Mouse (Mus musculus) spleen, postnatal 4 days (tissue): ENCODE measurements around the gene Notch1.

Experiments used
- DNase-seq, 2 experiments: peaks; one replicate each; pipeline ENCODE4 v3.0.0; 2022; ENCODE audit warnings: low spot score in 2 of 2

Notch1 gene

DNA sequence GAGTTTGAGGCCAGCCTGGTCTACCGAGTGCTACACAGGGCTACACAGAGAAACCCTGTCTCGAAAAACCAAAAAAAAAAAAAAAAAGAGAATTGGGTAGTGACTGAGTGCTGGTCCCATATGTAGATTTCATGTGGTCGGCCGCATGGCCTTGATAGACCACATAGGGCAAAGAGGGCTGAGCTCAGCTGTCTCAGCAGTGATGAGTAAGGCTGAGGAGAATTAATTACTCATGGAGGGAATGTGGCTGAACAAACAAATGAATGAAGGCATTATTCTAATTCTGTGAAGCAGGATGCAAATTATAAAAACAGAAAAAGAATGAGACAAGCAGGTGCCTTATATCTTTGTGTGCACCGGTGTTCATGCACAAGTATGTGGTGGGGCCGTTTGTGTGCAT lies 15.4 kb upstream of the Notch1 start:
- no peak for DNase-seq

DNA sequence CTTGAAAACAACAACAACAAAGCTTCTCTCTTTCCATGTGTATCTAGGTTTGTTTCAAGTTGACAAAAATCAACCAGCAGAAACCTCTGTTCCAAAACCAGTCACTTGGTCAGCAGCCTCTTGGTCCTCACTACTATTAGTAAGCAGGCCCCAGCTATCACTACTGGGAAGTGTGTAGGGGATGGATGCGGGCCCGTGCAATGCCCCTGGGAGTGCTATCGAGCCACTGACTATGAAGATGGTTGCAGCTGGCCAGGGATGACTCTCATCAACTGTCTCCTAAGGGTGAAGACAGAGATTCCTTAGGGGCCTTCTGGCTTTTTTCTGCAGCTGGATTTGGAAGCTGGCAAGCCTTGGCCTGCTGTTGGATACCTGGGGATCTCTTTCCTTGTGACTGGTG lies 13.4 kb upstream of the Notch1 start:
- DNase-seq, result no peak

DNA sequence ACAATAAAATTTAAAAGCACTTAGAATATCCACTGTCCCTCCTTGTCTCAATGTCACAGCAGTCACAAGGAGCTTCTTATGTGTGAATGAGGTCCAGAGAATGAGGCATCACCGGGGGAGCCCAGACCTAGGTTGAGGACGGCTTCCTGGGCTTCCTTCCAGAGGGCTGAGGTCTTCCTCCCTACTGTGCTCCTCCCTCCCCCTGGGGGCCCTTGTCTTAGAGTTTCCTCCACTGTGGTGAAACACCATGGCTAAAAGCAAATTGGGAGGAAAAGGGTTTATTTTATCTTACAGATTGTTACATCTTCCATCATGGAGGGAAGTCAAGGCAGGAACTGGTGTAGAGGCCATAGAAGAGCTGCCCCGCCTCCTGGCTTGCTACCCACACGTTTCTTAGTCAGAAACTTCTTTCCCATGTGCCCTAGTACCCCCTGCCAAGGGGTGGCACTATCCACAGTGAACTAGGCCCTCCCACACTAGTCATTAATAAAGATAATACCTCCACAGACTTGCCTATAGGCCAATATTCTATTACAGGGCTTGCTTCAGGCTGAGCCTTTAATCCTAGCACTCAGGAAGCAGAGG lies 12.8 kb upstream of the Notch1 start:
- DNase-seq, result no peak

DNA sequence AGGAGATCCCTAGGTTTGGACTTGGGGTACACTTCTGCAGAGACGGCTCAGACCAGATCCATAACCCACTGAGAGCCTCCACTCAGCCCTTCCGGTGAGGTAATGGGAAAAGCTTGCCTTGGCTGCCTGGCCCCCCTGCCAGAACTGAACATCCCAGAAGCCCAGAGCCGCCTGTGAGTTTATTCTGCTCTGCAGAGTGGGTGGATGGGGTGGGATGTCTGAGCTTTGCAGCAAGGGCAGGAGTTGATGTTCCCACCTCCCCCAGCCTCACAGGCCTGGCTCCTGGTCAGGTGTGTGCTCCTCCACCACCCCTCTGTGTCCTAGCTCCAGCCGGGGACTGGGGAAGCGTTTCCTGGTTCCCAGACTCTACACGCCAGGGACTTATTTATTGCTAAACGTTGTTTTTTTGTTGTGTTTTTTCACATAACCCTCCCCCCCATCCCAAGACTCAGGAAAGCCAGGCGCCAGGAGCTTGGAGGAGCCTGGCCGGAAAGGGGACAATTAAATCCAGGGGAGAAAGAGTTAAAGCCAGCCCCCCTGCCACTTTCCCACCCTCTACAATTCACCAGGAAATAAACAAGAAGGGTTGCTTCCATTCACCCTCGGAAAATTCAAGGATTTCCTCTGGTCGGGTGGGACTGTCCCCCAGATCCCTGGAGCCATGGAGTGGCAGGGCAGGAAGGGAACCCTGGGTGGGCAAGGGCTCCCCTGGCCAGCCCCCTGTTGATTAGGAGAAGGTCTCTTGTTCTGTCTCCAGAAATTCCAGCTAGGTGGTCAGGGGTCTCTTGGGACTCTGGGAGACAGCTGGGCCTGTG lies 10.2 kb upstream of the Notch1 start:
- DNase-seq, result no peak

DNA sequence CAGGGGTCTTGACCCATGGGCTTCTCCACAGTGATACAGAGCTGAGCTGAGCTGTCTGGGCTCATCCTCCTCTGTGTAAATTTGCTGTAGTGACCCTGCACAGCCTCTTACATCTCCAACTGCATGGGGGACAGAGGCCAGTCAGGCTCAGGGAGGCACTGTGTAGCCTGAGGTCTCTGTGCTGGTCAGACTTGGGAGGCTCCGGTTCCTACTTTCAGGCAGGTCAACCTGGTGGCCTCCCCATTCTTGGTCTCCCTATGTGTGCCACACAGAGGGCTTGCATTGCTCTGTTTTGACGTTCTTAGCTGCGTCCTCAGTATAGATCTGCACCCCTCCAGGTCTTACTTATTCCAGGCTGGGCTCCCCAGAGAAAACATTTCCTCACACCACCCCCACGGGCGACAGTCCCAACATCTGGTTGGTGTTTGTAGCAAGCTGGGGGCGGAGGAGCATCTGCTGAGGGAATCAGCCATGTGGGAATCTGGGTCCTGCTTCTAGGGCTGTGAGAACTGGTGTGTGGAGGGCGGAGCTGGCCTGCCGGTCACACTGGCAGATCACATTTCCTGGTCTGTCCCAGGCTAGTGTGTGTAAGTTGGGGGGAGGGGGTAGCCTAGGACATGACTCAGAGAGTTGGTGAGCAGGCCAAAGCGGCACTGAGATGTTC lies 9.0 kb upstream of the Notch1 start:
- no peak for DNase-seq

DNA sequence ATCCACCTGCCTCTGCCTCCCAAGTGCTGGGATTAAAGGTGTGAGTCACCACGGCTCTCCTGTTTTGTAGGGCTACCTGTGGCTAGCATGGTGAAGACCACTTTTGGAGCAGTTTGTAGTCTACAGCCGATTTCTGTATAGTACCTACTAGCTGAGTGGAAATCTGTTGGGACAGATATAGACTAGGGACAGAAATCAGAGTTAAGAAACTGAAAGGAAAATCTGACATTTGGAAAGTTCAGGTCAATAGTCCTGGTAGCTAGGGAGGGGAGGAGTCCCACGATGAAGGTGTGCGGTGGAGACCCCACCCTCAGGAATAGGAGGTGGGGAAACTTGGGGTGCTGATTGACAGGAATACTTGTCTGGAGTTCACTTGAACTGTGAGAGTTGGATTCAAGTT lies 5.9 kb upstream of the Notch1 start:
- no peak for DNase-seq

DNA sequence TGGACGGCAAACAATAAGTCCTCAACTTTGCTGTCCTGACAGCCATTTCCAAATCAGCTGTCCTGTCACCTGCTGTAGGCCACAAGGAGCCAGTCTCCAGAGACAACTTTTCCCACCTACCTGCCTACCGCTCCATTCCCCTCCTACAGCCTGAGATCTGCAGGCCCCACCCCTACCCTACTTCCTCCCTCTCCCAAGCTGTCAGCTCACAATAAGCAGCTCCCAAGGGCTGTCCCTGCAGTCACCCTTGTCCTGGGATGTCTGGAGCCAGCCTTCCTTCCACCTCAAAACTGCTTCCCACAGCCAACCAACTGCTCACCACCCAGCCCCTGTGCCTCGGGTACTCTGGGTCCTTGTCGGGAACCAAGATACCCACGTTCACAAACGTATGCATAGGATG lies 3.3 kb upstream of the Notch1 start:
- DNase-seq, result no peak

DNA sequence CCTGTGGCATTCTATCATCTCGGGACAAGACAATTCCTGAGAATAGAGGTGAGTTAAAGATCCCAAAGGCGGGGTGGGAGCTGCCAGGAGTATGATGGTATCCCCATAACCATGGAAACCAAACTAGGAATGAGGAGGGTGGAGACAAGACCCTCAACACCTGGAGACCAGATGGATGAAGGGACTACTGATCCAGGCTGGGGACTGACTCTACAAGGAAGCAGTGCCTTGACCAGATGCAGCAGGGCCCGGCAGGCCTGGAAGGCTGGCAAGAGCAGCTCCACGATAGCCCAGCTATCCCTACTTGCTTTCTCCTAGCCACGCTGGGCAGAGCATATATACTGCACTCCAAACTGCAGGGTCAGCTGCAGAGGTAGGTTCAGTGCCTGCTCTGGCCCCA lies 524 bp upstream of the Notch1 start:
- DNase-seq, result no peak

DNA sequence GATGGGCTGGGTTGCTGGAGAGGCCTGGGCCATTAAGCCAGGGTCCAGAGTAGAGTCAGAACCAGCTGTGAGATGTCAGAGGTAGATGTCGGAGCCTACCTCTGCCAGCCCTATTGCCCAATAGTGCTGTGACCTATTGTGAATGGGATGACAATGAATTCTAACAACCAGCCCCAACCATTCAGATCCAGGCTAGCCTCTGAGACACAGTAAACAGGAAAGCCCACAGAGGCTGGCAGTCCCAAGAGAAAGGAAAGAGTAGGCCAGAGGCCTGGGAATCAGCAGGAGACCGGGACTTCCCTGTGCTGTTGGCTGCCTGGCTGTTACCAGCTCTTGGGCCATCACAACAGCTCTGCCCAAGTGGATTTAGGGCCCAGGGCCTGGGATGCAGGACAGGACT lies 1.1 kb downstream of the Notch1 start:
- no peak for DNase-seq

DNA sequence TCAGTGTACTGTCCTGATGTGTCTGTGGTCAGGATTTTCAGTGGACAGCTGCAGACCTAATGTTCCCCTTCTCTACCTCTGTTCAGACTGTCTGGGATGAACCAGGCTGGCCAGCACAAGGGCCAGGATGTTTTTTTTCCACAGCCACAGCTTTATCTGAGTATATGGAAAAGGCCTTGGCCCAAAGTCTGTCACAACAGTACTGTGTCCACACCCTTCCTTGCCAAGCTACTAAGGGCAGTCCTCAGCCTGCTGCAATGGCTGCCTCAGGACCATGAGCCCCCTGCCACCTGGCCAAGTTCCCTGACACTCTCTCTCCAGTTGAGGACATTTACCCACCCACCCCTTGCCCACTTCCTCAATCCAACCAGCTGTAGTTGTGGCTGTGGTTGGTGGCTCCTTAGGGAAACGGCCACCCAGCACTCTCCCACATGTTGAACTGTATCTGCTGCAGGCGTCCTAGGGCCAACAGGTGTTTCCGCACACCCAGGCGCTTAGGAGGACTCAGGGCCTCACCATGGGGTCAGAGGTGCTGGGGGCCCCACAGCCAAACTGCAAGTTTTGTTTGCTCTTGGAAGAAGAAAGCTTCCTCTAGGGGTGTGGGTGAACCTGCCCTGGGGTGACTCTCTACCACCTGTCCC lies 3.2 kb downstream of the Notch1 start:
- DNase-seq, result no peak

DNA sequence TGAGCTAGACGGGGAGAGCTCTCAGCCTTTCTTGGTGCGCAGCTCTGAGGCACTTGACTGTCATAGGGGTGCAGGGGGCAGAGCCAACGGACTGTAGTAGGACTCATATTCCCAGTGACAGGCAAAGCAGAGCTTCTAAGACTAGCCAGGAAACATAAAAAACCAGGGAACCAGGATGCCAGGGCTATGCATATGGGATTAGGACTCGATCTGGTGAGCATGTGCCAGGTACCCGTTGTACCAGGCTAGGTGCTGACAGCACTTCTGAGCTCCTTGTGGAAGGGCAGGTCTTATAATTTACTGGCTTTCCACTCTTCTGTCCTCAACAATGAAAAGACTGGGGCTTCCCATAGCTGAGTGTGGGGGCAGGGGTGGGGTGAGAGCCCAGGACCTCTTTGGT lies 7.8 kb downstream of the Notch1 start:
- no peak for DNase-seq

DNA sequence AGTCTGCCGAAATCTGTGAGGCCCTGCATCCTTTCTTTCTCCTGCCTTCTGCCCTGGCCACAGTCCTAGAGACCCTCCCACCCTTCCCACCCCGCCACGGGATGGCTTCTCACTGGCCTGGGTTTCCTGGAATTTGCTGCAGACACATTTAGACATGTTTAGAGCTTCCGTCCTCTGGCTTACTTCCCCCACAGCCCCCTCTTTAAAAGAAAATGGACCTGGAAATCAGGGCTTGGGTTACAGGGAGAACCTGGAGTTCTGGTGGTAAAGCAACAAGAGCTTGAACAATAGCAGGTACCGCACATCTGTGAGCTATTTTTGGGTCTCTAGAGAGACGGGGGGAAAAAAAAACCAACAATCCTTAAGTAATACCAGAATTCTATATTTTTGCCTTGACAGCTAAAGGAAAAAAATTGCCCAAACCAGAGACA lies 8.5 kb downstream of the Notch1 start:
- no peak for DNase-seq

DNA sequence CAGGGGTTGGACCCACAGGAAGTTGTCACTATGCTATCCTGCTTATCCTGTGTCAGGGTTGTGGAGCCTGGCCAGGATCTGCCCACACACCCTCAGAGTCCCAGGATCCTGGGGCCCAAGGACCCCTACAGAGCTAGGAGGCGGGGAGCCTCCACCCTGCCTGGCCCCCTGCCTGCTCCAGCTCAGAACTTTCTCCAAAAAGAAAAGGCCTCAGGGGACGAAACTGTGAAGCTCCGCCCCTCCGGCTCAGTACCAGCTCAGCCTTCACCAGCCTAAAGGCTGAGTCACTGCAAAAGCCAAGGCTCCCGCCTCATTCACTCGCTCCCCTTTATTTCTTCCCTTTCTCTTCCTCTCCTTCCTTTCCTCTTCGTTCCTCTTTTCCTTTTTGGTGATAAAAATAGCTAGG lies 9.0 kb downstream of the Notch1 start:
- DNase-seq, result peak in 1 of 2 experiments; percentile 57

DNA sequence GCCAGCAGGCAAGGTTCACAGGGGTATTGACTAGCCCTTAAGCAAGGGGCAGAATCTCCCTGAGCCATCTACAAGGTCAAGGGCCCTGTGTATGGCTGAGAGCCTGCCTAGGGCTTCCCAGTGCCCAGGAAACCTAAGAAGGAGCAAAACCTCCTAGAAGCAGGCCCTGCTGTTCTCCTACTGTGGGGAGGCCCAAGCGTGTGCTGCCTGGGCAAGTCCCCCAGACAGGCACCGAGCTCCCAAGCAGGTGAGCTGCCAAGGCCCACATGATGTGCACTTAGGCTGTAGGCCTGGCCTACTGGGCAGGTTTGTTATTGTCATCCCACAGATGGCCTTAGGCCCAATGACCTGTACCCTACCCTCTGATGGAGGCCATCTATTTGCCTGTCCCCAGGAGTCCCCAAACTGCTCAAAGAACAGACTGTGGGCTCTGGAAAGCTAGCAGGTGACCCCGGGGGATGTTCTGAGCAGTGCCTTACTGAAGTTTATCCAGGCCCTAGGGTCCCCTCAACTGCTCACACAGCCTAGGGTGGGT lies 9.7 kb downstream of the Notch1 start:
- no peak for DNase-seq

DNA sequence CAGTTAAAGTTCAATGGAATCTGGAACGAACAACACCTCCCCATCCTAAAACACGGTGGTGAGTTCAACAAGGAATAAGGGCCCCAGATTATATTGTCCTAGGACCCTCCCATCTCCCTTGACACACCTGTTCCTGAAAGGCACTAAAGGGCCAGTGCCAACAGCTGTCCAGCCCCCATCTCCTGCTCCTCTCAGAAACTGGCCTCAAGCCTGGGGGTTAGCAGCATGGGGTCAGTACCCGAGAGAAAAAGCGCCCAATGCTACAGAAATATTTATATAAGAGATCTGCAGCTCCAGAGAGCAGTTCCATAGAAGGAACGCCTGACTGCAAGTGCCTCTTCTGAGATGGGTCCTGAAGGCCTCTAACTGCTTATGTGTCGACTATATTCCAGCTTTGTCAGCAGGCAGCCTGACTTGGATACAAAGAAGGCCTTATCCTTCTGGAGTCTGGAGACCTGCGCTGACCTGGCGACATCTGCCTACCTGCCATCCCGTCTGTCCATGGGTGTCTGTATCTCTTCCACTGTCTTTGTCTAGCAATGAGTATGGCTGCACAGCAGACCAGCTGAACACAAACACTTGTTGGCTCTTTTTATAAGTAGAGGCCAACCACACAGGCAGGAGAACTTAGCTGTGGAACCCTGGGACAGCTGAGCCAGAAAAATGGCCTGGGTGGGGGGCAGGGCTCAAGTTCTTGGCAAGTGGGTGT lies 11.5 kb downstream of the Notch1 start:
- no peak for DNase-seq

DNA sequence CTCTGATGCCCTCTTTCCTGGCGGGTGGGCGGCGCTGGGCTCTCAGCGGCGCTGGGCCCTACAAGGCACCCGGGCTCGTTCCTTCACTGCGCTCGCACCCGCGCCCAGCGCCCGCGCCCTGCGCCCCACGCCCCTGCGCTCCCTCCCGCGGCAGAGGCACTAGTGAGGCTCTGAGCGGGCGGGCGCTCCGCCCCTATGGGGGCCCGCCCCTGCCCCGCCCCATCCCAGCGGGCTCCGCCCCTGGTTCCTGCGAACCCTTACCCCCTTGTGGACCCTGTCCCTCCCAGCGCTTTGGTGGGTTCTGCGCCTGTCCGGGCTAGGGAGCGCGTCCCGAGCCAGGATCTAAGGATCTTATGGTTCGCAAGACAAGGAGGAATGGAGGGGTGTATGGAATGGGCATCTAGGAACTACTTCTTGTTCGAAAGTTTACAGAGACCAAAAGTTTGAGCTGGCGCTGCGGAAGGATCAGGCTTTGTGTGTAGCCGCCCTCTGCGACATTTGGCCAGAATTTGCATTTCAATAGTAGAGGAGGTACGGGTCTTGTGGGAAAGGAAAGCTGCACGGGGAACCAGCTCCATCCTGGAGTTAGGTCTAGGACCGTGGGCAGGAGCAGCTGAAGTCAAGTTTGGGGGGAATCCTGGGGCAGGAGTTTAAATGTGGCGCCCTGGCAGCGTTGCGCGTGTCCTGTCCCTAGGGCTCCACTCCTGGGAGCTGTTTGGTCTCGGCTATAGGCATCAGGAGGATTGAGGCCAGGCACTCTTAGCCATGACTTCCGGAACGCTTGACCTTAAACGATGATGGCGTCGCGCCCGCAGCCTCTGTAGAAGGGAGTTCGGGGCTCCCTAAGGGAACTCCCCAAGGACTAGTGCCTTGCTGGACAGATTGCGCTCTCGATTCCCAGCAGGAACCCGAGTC lies 12.5 kb downstream of the Notch1 start:
- DNase-seq, result peak; percentile 77 to 87

DNA sequence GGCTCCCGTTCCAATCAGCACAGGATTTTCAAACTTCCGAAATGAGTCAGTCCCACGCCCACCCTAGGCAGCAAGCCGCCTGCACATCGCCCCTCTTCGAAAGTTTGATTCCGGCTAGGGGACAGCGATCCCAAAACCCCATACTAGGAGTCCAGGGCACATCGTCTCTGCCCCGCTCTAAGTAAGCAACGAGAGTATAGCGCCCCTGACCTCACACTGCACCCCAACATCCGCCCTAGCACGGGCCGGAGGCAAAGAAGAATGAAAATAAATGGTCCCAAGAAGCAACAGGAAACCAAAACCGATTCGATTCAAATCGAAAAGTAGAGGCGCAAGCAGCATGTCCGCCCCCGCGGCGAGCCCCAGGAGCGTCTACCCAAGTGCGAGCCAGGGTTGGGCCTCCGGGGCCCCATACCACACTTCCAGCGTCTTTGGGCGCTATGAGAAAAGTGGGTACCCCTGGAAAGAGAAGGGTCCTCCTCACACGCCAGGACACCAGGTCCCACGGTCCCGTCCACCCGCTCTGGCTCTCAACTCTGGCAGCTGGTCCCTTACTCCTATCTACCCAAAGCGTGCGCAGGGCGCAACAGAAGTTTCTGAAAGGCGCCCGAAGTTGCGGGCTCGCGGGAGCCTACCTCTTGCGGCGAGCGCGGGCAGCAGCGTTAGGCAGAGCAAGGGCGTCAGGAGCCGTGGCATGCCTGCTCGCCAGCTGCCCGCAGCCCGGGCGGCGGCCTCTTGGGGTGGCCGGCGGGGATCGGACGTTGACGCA lies 13.4 kb downstream of the Notch1 start:
- DNase-seq, result peak in 1 of 2 experiments; percentile 73

DNA sequence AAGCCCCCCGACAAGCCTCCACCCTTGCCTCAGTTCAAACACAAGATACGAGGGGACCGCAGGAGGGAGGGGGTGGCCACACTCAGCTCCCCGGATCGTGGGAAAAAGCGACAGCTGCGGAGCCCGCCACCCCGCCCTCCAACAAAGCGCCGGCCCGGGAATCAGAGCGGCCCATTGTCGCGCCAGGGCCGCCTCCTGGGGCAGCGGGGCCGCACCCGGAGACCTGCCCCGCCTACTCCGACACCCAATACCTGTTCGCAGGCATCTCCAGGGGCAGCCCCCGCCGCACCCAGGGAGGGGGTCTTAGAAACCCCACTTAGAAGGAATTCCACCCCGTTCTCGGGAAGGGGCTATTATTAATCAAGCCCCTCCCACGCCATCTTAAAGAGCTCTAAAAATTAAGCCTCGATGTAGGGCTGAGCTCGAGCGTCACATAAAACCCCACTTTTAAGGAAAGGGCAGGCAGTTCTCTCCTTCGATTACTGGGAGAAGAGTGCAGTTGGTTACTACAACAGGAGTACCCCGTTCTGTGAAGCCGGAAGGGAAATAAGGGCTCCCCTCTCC lies 14.1 kb downstream of the Notch1 start:
- peak in 1 of 2 experiments; percentile 36 for DNase-seq

DNA sequence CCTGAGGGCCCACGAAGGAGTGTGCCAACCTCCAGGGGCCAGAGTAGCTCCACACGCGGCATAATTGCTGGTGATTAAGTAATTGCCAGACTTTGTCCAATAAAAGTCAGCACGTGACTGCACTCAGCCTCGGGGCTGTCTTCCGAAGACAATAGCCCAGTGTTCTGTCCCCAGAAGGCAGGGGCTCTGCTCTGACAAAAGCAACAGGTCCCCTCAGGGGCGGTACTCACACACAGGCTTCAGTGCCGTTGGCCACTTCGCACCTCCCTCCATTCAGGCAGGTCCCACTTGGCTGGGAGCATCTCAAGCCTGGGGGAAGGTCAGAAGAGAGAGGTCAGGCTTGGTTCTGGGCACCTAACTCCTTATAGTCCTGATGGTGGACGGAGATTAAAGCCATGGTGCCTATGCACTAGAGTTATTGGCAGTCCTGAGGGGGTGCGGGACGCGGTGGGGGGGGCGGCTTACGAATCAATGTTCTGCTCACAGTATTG lies 14.8 kb downstream of the Notch1 start:
- no peak for DNase-seq
